Mouse (Mus musculus): Measurements from ENCODE around the gene Rasa2. TPM values are rescaled to one million over a fixed set of nuclear protein-coding genes. Genes with fewer than 3 reads are reported as not detected.

Rasa2 gene
- total RNA-seq, 2 experiments from 2014 or later, result 40.5 to 43.9 TPM

DNA sequence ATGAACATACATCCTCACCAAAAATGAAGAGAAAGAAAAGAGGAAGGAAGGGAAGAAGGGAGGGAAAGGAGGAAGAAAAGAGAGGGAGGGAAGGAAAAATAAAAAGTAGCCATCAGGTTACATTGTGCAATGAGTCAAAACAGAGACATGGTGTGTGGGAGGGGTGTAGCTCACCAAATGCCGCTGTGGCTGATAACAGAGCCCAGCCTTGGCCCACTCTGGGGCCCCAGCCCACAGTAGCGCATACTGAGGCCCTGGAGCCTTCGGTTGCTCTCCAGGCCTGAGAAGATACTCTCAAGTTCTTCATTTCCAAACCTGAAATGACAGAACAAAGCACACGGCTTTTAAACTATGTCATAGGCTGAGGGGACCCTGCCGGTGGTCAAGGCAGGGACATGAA is 117.1 kb downstream of the Rasa2 start:
- intact Hi-C loops (cut with DNase I), result no loop called here
- no peak for TF ChIP-seq CTCF (IDR thresholded peaks at IDR 0.05)
- H3K4me3 ChIP-seq, result no peak overlapping the region
- DNase-seq (ENCODE audit: extremely low spot score in 1 of 2, low spot score in 2 of 2), result no peak
- H3K27ac ChIP-seq, result no peak overlapping the region

DNA sequence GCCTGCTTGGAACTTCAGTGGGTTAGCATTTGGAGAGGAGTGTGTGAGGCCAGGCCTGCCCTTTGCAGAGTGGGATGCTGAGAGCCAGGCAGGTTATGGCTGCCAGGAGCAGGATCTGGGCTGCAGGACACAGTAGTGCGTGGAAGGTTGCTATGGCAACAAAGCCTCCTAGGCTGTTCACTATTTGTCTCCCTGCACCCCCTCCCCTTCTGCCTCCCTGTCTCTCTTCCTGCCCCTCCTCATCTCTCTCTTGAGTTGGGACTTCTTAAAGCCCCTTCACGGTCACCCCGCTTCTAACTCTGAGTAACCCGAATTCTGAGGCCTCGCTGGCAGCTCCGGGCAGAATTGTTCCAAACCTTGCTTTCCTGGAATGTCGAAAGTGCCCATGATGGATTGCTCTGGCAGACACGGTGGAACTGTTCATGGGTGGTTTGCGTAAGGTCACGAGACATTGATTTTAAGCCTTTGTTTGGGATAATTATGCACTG is 125.4 kb downstream of the Rasa2 start:
- peak in 1 of 2 experiments; percentile 26 for DNase-seq (ENCODE audit: extremely low spot score in 1 of 2, low spot score in 2 of 2)
- H3K27ac ChIP-seq, result no peak overlapping the region
- intact Hi-C loops (cut with DNase I), result no loop called here
- no peak for TF ChIP-seq CTCF (IDR thresholded peaks at IDR 0.05)
- no peak overlapping the region for H3K4me3 ChIP-seq

DNA sequence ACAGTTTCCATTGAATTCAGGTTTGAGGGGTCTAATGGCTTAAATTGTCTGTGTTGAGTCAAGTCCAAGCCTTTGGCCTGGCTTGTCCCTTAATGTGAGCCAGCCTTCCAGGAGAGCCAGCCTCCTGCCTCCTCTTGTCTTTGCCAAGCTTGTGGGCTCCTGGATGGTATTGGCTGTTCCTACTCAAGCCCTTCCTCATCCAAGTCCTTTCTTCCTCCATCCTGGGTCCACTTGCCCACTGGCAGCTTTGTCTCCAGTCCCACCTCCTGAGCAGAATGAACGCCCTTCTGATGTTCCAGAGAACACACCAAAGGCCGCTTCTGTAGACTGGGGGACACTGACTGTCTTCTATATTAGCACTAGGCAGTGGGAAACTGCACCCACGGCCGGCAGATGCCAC is 126.3 kb downstream of the Rasa2 start:
- TF ChIP-seq CTCF (IDR thresholded peaks at IDR 0.05), result no peak
- no peak overlapping the region for H3K27ac ChIP-seq
- intact Hi-C loops (cut with DNase I), result no loop called here
- no peak overlapping the region for H3K4me3 ChIP-seq
- DNase-seq (ENCODE audit: extremely low spot score in 1 of 2, low spot score in 2 of 2), result no peak

DNA sequence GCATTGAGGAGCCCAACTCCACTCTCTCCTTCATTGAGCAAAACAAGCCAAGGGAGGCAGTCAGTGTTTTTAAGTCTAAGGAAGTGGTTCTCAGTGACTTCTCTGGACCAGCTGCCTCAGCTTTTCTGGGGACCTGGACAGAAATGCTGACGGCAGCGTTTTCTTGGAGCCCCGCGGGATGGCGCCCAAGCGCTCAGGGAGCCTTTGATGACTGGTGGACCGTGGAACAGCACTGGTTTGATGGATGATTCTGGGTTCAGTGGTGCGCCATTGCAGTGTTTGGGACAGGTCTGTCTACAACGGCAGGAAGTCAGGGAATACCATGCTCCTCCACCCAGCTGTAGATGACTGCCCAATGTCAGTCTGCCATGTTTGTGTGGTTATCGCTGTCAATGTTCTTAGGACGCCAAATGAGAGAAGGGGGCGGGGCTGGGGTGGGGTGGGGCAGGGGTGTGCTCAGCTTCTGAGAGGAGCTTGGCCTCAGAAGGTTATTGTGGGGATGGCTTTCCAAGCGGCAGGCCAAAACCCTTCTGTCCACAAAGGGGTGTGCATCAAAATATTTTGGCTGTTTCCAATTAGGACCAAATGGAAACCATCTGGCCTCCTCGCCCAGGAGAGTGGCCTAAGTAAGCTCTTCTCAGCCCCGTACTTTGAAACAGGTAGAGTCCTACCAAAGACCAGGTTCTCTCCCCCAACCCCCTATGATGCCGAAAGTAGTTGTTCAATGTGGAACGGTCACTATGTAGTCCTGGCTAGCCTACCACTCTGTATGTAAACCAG is 127.1 kb downstream of the Rasa2 start:
- H3K4me3 ChIP-seq, result no peak overlapping the region
- intact Hi-C loops (cut with DNase I), result loop anchor here (5.0 kb wide), 1 partner anchor 48 kb away; no protein-coding TSS in a partner anchor
- no peak overlapping the region for H3K27ac ChIP-seq
- no peak for TF ChIP-seq CTCF (IDR thresholded peaks at IDR 0.05)
- no peak for DNase-seq (ENCODE audit: extremely low spot score in 1 of 2, low spot score in 2 of 2)

DNA sequence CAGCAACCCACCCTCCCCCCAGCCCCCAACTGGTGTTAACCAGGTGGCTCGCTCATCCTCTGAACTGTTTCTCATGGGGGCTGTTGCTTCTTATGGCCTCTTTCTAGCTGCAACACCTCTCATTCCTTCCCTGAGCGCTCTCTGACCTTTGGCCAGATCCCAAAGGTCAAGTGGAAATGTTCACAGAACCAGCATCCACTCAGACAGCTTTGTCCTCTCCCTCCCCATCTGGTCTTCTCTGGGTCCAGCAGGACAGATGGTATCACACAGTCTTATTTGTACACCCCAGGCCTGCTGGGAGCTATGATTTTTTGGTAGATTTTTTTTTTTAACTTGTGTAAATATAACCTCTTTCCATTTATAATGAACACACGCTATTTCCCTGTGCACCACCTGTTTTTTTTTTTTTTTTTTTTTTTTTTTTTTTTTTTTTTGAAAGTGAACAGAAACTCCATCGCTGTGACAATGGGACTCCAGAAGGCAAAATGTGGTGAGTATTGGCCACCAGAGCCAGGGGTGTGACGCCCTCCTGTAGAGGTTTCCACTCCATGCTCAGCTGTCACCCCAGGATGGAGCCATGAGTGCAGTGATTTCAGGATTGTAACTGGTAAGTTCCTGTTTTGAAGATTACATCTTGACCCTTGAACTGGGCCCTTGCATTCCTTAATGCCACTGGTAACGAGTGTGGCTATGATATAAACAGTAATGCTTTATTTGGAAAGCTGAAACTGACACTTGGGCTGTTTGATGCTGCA is 128.4 kb downstream of the Rasa2 start:
- intact Hi-C loops (cut with DNase I), result loop anchor here (5.0 kb wide), 1 partner anchor 49 kb away; no protein-coding TSS in a partner anchor
- TF ChIP-seq CTCF (IDR thresholded peaks at IDR 0.05), result no peak
- Histone ChIP-seq H3K4me3 (no peak overlapping the region), H3K27ac (no peak overlapping the region)
- no peak for DNase-seq (ENCODE audit: extremely low spot score in 1 of 2, low spot score in 2 of 2)

DNA sequence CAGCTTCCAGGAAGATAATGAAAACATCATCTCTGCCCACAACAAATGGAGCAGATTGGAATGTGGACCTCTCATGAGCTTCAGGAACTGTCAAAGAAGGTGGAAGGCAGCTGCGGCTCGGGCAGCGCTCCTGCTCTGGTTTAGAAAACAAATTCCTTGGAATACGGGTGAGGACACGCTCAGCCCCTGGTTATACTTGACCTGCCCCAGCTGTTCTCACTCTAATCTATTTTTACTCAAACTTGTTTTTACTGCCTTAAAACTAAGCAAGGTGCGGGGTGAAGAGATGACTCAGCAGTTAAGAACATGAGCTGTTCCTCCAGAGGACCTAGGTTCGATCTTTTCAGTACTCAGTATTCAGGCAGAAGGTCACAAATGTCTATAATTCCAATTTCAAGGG is 130.2 kb downstream of the Rasa2 start:
- no peak for DNase-seq (ENCODE audit: extremely low spot score in 1 of 2, low spot score in 2 of 2)
- H3K27ac ChIP-seq, result no peak overlapping the region
- H3K4me3 ChIP-seq, result no peak overlapping the region
- no peak for TF ChIP-seq CTCF (IDR thresholded peaks at IDR 0.05)
- intact Hi-C loops (cut with DNase I), result loop anchor here (5.0 kb wide), 1 partner anchor 51 kb away; no protein-coding TSS in a partner anchor

DNA sequence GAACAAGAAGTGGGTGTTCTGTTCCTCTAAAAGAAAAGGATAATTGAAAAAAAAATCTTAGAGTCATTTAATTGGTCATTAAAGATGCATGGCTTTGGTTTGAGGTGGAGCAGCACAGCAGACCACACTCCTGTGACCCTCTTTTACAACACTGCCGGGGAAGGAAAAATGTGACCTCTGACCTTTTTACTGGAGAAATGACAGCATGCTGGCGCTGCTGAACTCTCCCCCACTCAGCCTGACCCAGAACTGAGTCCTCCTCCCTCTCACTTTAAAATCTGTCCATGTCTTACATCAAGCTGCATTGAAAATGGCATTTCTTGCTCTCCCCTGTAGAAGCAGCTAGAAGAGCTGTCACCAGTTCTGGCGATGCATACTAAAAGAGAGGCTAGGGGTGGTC is 138.2 kb downstream of the Rasa2 start:
- no peak for DNase-seq (ENCODE audit: extremely low spot score in 1 of 2, low spot score in 2 of 2)
- no peak for TF ChIP-seq CTCF (IDR thresholded peaks at IDR 0.05)
- Histone ChIP-seq H3K27ac (no peak overlapping the region), H3K4me3 (no peak overlapping the region)
- intact Hi-C loops (cut with DNase I), result loop anchor here (5.0 kb wide), 1 partner anchor 211 kb away; no protein-coding TSS in a partner anchor

DNA sequence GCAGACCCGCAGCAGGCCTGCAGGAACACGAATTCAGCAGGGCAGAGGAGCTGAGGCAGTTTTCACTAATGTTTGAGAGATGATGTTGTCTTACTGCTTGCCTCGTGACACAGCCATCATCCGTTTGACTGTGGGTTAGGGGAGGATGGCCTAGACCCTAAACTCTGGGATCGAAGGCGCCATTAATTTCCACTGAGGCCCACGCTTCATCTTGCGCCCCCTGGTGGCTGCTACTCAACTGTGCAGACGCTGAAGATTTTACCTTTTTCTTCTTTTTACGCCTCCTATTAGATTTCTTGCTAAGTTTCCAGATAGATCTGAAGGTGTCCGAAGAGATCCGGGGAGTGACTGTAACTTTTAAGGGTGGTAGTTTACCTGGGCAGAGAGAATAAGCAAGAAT is 139.6 kb downstream of the Rasa2 start:
- Histone ChIP-seq H3K27ac (no peak overlapping the region), H3K4me3 (no peak overlapping the region)
- TF ChIP-seq CTCF (IDR thresholded peaks at IDR 0.05), result peak; percentile 80
- intact Hi-C loops (cut with DNase I), result loop anchor here (1.0 to 5.0 kb wide), 2 partner anchors 142 to 210 kb away; no protein-coding TSS in a partner anchor
- DNase-seq (ENCODE audit: extremely low spot score in 1 of 2, low spot score in 2 of 2), result no peak

Other genes starting within 250 kb of the Rasa2 start
- 10 to 100 TPM; 59.5 to 67.7 TPM for gene Rnf7, start 152.9 kb downstream of the Rasa2 start, total RNA-seq (2021)
- not detected for gene Gm28729, start 106.4 kb downstream of the Rasa2 start, total RNA-seq (2021)
- gene Zbtb38, start 121.2 kb upstream of the Rasa2 start, total RNA-seq (2021), result 10 to 100 TPM; 64.2 to 68.6 TPM

Data from left cerebral cortex, adult 2 months (tissue).